Mouse (Mus musculus) adrenal gland, adult 18-20 months (tissue): ENCODE results near the gene Ntrk2. TPM values are rescaled to one million over a fixed set of nuclear protein-coding genes. Genes with fewer than 3 reads are reported as not detected.

Experiments used
- DNase-seq, 2 experiments: peaks; one replicate each; pipeline ENCODE4 v3.0.0; 2021 to 2022; ENCODE audit warnings: low spot score in 2 of 2
- total RNA-seq, 2 experiments: library from RNA; stranded (reverse); gene quantifications; 1 replicate in 1 of 2; 2 replicates in 1 of 2; pipeline ENCODE4 v1.2.3; 2021

The Ntrk2 gene
- total RNA-seq, 2 experiments from 2014 or later = 26.2 to 56.1 TPM

- no peak for DNase-seq
Measured at GRCm38 (mm10) chr13:58964701-58965359, 158.5 kb downstream of the Ntrk2 start.

- DNase-seq = no peak
Measured at GRCm38 (mm10) chr13:58965826-58966225, 159.5 kb downstream of the Ntrk2 start.

GRCm38 (mm10) chr13:58966466-58966865 is 160.1 kb downstream of the Ntrk2 start:
- DNase-seq = no peak

DNA sequence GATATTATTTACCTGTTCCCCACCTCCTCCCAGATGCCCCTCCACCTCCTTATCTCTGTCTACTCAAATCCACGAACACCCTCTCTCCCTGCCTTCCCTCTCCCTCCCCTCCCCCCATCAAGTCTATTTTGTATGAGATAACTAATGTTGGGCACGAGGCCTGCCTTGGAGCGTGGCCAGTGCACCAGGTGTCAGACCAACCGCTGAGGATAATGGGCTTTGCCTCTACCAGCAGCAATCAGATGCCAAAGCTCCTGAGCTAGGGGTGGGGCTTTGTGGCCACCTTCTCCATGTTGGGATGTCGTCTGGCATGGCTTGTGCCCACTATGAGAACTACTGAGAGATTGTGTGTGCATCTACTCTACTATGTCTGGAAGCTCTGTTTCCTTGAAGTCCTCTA is 161.8 kb downstream of the Ntrk2 start:
- DNase-seq = no peak

- DNase-seq = no peak
Measured at GRCm38 (mm10) chr13:58971449-58971903, 165.1 kb downstream of the Ntrk2 start.

DNA sequence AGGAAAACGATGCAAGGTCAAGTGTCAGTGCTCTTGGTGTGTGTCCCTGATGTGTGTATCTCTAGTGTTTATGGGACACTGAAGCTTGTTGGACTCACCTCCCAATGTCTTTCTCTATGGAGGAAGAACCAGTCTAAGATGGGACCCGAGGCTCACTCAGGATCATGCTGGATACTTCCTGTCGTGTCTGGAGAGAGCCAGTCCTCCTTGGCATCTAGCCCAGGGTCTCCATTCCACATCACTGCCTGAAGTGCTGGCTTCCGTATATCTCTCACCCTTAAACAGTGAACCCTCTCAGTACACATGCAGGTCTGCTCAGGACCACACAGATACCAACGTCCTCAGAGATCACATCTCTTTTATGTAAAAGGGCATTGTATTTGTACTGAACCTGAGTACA is 166.1 kb downstream of the Ntrk2 start:
- DNase-seq = no peak

DNA sequence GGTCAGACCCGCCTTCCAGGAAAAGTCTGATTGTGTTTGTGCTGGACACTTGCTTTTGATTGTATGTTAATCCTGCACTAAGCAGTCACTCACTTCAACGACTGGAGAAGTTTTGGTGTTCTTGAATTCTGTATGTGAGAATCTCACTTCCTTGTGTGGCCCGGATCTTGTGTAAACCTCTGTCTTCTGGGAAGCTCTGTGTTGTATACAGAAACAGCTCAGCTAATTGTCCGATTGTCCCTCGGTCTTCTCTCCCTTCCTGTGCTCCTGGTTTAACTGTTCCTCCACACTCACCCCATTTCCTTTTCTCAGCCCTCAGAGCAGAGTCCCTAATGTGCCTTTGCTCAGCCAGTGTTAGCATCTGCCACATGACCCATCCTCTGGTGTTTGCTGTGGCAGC is 190.1 kb downstream of the Ntrk2 start:
- no peak for DNase-seq

GRCm38 (mm10) chr13:58997763-58998162 is 191.4 kb downstream of the Ntrk2 start:
- no peak for DNase-seq

DNA sequence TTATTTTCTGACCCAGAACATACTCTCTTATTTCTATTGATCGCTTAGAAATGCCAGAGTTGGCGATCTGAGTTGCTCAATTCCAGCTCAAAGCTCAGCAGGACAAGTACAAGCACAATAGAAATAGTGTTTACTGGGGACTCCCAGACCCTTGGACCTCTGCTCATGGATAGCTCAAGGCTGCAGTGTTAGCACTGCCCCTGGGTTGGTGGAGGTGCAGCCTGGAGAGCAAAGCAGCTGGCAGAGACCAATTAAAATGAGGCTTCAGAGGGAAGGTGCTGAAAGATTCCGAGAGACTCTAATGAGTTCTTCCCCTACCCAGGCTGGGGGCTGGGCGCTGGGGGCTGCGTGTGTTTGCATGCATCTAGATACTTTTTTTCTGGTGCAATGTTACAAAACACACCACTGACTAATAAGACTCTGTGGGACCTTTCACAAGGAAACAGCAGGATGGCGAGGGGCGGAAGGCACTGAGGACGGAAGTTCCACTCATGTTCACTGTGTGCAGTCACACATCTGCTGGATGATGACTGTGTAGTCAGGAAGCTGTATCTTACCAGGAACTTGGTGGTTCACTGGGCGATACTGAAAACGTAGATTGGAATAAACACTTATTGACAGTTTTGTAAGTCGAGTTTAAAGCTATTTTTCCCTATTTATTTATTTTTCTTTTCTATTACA is 193.1 kb downstream of the Ntrk2 start:
- no peak for DNase-seq

- DNase-seq = no peak
Measured at GRCm38 (mm10) chr13:59002943-59003806, 196.8 kb downstream of the Ntrk2 start.

DNA sequence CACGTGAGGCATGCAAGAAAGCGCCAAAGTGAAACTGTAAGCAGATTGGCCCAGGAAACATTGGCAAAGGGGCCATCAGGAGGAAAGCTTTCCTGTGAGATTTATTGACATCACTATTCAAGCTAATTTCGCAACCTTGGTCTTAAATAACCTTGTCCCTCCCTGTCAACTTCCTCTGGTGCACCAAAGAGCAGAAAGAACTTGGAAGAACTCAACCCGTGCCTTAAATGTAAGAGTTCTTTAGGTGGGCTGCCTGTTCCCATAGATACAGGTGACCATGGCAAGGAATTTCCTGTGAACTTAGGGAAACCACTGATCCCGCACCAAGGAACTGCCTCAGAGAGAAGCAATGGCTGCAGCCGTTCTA is 197.4 kb downstream of the Ntrk2 start:
- DNase-seq = no peak

GRCm38 (mm10) chr13:59004579-59004978 is 198.2 kb downstream of the Ntrk2 start:
- no peak for DNase-seq

GRCm38 (mm10) chr13:59009855-59010254 is 203.5 kb downstream of the Ntrk2 start:
- DNase-seq = no peak

GRCm38 (mm10) chr13:59010893-59011529 is 204.6 kb downstream of the Ntrk2 start:
- no peak for DNase-seq

- peak; percentile 17 to 24 for DNase-seq
Measured at GRCm38 (mm10) chr13:59011530-59011903, 205.1 kb downstream of the Ntrk2 start.

DNA sequence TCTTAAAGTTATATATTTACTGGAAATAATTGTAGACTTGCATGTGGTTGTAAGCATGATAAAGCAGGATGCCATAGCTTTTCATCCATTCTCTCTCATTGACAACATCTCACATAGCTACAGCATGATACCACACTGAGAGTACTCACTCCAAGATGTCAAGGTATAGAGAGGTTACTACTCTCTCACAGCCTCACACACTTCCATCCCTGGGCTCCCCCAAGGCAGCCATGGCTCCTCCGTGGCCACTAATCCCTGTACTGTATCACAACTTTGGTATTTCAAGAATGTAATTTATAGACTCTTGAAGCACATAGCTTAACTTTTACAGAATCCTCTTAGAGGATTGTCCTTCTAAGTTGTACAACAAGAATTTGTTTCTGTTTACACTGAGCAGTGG is 209.0 kb downstream of the Ntrk2 start:
- DNase-seq = no peak

- DNase-seq = no peak
Measured at GRCm38 (mm10) chr13:59017121-59017520, 210.8 kb downstream of the Ntrk2 start.

GRCm38 (mm10) chr13:59022251-59023042 is 216.1 kb downstream of the Ntrk2 start:
- DNase-seq = no peak

DNA sequence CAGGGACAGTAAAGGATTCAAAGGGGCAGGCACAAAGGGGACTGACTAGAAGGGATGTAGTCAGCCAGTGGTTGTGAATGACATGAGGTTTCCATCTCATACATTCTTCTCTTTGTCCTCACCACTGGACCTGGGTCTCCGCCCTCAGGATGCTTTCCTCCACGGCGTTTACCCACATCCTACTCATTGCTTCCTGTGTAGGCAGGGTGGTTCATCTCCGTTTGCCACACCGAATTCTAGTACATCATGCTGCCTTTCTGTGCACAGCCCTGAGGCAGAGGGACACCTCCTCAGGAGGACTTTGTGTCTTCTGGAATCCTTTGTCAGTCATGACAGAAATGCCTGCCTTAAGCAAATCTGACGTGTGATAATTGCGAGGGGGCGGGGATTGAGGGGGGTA is 219.3 kb downstream of the Ntrk2 start:
- no peak for DNase-seq

GRCm38 (mm10) chr13:59027436-59027835 is 221.1 kb downstream of the Ntrk2 start:
- DNase-seq = no peak

DNA sequence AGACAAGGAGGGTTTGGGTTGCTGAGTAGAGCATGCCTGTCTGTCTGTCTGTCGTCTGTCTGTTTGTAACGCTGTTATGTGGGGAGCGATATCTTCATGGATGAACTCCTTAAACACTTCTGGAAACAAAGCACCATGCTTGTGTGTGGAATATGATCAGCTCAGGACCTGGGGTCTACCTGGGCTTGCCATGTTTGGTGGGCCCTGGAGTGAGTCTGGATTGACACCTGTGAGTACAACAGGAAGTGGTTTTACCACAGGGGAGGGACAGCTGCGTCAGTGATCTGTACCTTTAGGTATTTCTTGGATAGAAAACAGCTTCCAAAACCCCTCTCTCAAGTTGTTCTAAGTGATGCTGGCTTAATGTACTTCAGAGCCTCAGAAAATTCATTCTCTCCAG is 222.2 kb downstream of the Ntrk2 start:
- DNase-seq = no peak
